Mouse (Mus musculus): ENCODE results near the gene Igfbp6. TPM values are rescaled to one million over a fixed set of nuclear protein-coding genes. Genes with fewer than 3 reads are reported as not detected.
A peak's percentile ranks its signal among the peaks of the same experiment; 100 is the strongest.

Gene Igfbp6
- total RNA-seq, 4 experiments from 2014 or later: 11.2 to 13.6 (median 12.7) TPM

- DNase-seq (ENCODE audit: low spot score in 2 of 2): no peak
These were observed 31.7 kb downstream of the Igfbp6 start for GRCm38 (mm10) chr15:102175736-102176319.

GRCm38 (mm10) chr15:102176571-102177316 lies 32.6 kb downstream of the Igfbp6 start:
- no peak for DNase-seq (ENCODE audit: low spot score in 2 of 2)

DNA sequence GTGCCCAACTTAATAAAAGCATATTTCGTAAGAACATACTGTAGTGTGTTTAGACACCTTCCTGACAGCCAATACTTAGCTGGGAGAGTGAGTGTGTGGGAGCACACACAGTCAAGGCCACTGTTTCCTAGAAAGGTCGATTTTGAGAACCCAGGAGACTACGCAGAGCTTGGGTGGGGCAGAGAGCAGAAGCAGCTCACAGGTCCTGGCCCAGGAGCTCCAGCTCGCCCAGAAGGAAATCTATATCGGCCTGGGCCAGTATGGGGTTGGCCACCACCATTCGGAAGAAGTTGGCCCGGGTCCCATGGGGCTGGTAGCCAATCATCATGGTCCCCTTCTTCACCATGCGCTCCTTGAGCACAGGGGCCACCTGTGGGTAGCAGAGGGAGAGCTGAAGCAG lies 33.3 kb downstream of the Igfbp6 start:
- DNase-seq (ENCODE audit: low spot score in 2 of 2): no peak

GRCm38 (mm10) chr15:102178279-102178678 lies 34.1 kb downstream of the Igfbp6 start:
- peak; percentile 52 to 78 for DNase-seq (ENCODE audit: low spot score in 2 of 2)

GRCm38 (mm10) chr15:102179106-102179505 lies 34.9 kb downstream of the Igfbp6 start:
- DNase-seq (ENCODE audit: low spot score in 2 of 2): no peak

- DNase-seq (ENCODE audit: low spot score in 2 of 2): no peak
These were observed 35.8 kb downstream of the Igfbp6 start for GRCm38 (mm10) chr15:102179924-102180323.

GRCm38 (mm10) chr15:102183076-102183475 lies 38.9 kb downstream of the Igfbp6 start:
- no peak for DNase-seq (ENCODE audit: low spot score in 2 of 2)

GRCm38 (mm10) chr15:102186239-102186638 lies 42.1 kb downstream of the Igfbp6 start:
- no peak for DNase-seq (ENCODE audit: low spot score in 2 of 2)

- no peak for DNase-seq (ENCODE audit: low spot score in 2 of 2)
These were observed 43.9 kb downstream of the Igfbp6 start for GRCm38 (mm10) chr15:102188096-102188495.

GRCm38 (mm10) chr15:102188883-102189282 lies 44.7 kb downstream of the Igfbp6 start:
- no peak for DNase-seq (ENCODE audit: low spot score in 2 of 2)

- DNase-seq (ENCODE audit: low spot score in 2 of 2): no peak
These were observed 47.5 kb downstream of the Igfbp6 start for GRCm38 (mm10) chr15:102191699-102192098.

GRCm38 (mm10) chr15:102192271-102192812 lies 48.2 kb downstream of the Igfbp6 start:
- no peak for DNase-seq (ENCODE audit: low spot score in 2 of 2)

DNA sequence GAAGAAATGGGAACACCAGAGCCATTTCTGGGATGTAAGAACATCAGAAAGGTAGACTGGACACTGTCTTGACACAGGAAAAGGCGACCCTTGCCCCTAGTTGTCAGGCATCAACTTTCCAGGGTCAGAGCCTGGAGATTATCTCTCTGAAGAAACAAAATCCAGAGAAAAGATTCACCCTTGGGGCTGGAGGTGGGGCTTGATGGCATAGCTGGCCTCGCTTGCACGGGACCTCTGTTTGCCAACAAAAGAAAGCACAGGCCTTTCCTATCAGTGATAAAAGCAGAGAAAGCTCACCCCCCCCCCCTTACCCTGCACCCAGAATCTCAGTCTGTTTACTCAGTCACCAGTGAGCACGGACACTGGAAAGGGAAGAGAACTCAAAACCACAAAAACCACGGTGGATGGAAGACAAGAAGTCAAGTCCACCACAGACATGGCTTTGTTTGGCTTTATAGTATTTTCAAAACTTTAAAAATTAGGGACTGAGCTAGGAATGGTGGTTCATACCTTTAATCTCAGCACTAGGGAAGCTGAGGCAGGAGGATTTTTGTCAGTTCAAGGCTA lies 48.7 kb downstream of the Igfbp6 start:
- DNase-seq (ENCODE audit: low spot score in 2 of 2): no peak

DNA sequence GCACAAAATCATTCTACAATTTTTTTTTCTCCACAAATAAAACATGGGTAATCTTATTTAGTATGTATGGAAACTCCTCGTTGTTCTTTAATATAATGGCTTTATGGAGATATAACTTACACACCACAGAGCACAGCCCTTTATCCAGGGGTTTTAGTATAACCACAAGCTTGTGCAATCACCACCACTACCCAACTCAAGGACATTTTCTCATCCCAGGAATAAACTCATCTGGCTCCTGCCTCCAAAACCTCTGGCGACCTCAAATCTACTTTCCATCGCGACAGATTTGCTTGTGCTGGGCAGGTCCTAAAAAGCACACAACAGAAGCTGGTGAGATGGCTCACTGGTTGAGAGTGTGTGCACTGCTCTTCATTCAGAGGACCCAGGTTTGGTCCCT lies 49.5 kb downstream of the Igfbp6 start:
- no peak for DNase-seq (ENCODE audit: low spot score in 2 of 2)

- no peak for DNase-seq (ENCODE audit: low spot score in 2 of 2)
These were observed 50.3 kb downstream of the Igfbp6 start for GRCm38 (mm10) chr15:102194439-102194838.

- no peak for DNase-seq (ENCODE audit: low spot score in 2 of 2)
These were observed 51.2 kb downstream of the Igfbp6 start for GRCm38 (mm10) chr15:102195373-102195772.

DNA sequence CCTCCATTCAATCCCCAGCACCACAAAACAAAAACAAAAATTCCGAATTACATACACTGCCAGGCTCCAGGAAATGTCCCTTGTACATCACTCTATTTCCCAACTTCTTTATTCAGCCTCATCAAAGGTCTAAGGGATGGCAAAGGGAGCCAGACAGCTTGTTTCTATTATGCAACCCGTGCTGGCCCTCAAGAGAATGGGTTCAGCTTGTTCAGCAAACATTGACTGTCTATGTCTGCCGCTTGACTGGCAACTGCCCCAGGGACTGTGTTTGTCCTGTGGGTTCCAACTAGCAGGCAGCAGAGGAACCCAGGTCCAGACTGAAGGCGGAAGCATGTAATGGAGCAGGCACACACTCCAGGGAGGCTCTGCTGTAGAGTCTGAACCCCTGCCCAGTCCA lies 54.7 kb downstream of the Igfbp6 start:
- DNase-seq (ENCODE audit: low spot score in 2 of 2): no peak

Other genes starting within 250 kb of the Igfbp6 start
- not detected for gene Krt4, start 219.6 kb upstream of the Igfbp6 start, total RNA-seq (2022)
- gene Krt79, start 204.0 kb upstream of the Igfbp6 start, total RNA-seq (2022): under 1 TPM in 3 of 4 experiments, not detected in 1; 0.18 to 0.41 (median 0.21) TPM
- gene Krt78, start 190.1 kb upstream of the Igfbp6 start, total RNA-seq (2022): not detected
- gene Krt8, start 139.9 kb upstream of the Igfbp6 start, total RNA-seq (2022): under 1 TPM in 3 of 4 experiments, not detected in 1; 0.22 to 0.56 (median 0.43) TPM
- gene Krt18, start 116.2 kb upstream of the Igfbp6 start, total RNA-seq (2022): 1 to 10 TPM in 2 of 4 experiments, under 1 TPM in 1, not detected in 1; 0.23 to 2.4 (median 2.3) TPM
- gene Eif4b, start 70.6 kb upstream of the Igfbp6 start, total RNA-seq (2022): 100 to 1,000 TPM; 175 to 212 (median 192) TPM
- gene Tns2, start 43.9 kb upstream of the Igfbp6 start, total RNA-seq (2022): 10 to 100 TPM; 22.4 to 26.9 (median 24.8) TPM
- 100 to 1,000 TPM; 144 to 152 (median 146) TPM for gene Spryd3, start 8.1 kb upstream of the Igfbp6 start, total RNA-seq (2022)
- under 1 TPM in 2 of 4 experiments, not detected in 2; 0.20 to 0.39 TPM for gene Soat2, start 6.2 kb downstream of the Igfbp6 start, total RNA-seq (2022)
- gene Zfp740, start 58.9 kb downstream of the Igfbp6 start, total RNA-seq (2022): 10 to 100 TPM; 74.5 to 85.4 (median 79.0) TPM
- 10 to 100 TPM; 32.4 to 41.6 (median 35.8) TPM for gene Csad, start 60.4 kb downstream of the Igfbp6 start, total RNA-seq (2022)
- gene Itgb7, start 87.6 kb downstream of the Igfbp6 start, total RNA-seq (2022): 1 to 10 TPM in 3 of 4 experiments, under 1 TPM in 1; 0.97 to 3.3 (median 1.7) TPM
- 10 to 100 TPM; 14.5 to 20.7 (median 16.5) TPM for gene Rarg, start 113.2 kb downstream of the Igfbp6 start, total RNA-seq (2022)
- gene Gm9918, start 126.2 kb downstream of the Igfbp6 start, total RNA-seq (2022): under 1 TPM in 1 of 4 experiments, not detected in 3; 0.16 TPM
- gene Mfsd5, start 135.1 kb downstream of the Igfbp6 start, total RNA-seq (2022): 10 to 100 TPM; 36.9 to 41.8 (median 38.5) TPM
- 1 to 10 TPM in 2 of 4 experiments, under 1 TPM in 2; 0.67 to 2.4 (median 1.1) TPM for gene Espl1, start 151.9 kb downstream of the Igfbp6 start, total RNA-seq (2022)
- 100 to 1,000 TPM; 400 to 493 (median 445) TPM for gene Pfdn5, start 181.8 kb downstream of the Igfbp6 start, total RNA-seq (2022)
- 10 to 100 TPM; 66.5 to 76.4 (median 71.6) TPM for gene Myg1, start 187.3 kb downstream of the Igfbp6 start, total RNA-seq (2022)
- gene Aaas, start 206.4 kb downstream of the Igfbp6 start, total RNA-seq (2022): 10 to 100 TPM; 20.6 to 33.5 (median 24.7) TPM
- gene Sp7, start 222.8 kb downstream of the Igfbp6 start, total RNA-seq (2022): under 1 TPM; 0.37 to 0.78 (median 0.59) TPM